10 mouse cellular contexts compared by ENCODE assay signal in the genomic region with DNA sequence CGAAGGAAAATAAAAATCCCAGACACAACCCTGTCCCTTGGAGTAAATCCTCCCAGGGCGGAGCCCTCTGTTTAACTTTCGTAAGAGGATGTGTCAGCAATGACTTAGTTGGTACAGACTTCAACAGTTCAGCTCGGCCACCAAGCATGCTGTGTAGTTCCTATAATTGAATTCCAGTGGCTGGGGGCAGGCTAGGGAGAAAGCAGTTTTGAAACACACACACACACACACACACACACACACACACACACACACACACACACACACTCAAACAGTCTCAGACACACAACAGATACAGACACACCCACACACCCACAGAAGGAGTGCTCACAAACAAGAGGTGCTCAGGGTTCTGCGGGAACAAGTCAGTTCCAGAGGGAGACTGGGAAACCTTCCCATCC. TPM values are rescaled to one million over a fixed set of nuclear protein-coding genes. Genes with fewer than 3 reads are reported as not detected.
A peak's percentile ranks its signal among the peaks of the same experiment; 100 is the strongest.
DNase-seq lines count a peak whose midpoint lies in the region; ATAC-seq and TF ChIP-seq lines count a peak whose summit lies in the region.
"Had no signal": no experiment of that assay in that cellular context is flagged by ENCODE, and none has a peak within 500 bp of the region (broad histone marks: within the 10 kb centered on the region; RNA-seq: fewer than 3 reads in every experiment).

No protein-coding gene starts in this region.

- no peak for TF ChIP-seq POLR2A in bone marrow, adult 2 months (IDR thresholded peaks at IDR 0.05; ENCODE audit: borderline replicate concordance, control insufficient read depth, low read depth, low read length)

- no peak for ATAC-seq in liver, embryonic 12.5 days
- no peak for ATAC-seq in forebrain, embryonic 12.5 days (ENCODE audit: low FRiP score)

- DNase-seq in heart, adult 18-20 months, result peak; percentile 56 to 73
- DNase-seq in heart, embryonic 10.5 days (ENCODE audit: low spot score), result no peak
- peak; percentile 37 to 64 for DNase-seq in monocyte, adult 2 months (ENCODE audit: low read depth in 1 of 2, low spot score in 2 of 2)
- no peak for DNase-seq in right cerebral cortex, postnatal 10 days (ENCODE audit: low spot score in 2 of 2)
- no peak for DNase-seq in c-Kit-positive CD71-positive TER-119-positive erythroid progenitor cells, embryonic 14.5 days (ENCODE audit: low spot score)
- DNase-seq: spleen, adult 18-20 months had no signal

- no peak overlapping the region for H3K27ac ChIP-seq in heart, embryonic 10.5 days
- H3K27ac ChIP-seq in bone marrow, adult 2 months (ENCODE audit: control insufficient read depth, insufficient read depth, low read depth, low read length, poor library complexity), result peak overlapping the region; percentile 65
- peak overlapping the region; percentile 45; the same call in 1 of the 2 replicates for H3K27ac ChIP-seq in liver, embryonic 12.5 days
- H3K27ac ChIP-seq in forebrain, embryonic 12.5 days, result no peak overlapping the region

- no peaks in the 10 kb centered on the region for H3K27me3 ChIP-seq in heart, embryonic 10.5 days (ENCODE audit: insufficient read depth, poor library complexity, severe bottlenecking)
- no peaks in the 10 kb centered on the region for H3K27me3 ChIP-seq in liver, embryonic 12.5 days (replicated peaks)
- H3K27me3 ChIP-seq in forebrain, embryonic 12.5 days, result no peaks in the 10 kb centered on the region

- 78% methylated on average over 5 of the region's 5 CpGs for WGBS in heart, embryonic 10.5 days
- WGBS in bone marrow, adult 2 months, result 39% methylated on average over 5 of the region's 5 CpGs
- 60% methylated on average over 5 of the region's 5 CpGs for WGBS in liver, embryonic 12.5 days (ENCODE audit: insufficient replicate concordance)
- 83% methylated on average over 5 of the region's 5 CpGs for WGBS in forebrain, embryonic 12.5 days

- TF ChIP-seq CTCF in bone marrow, adult 2 months (IDR thresholded peaks at IDR 0.05; ENCODE audit: control insufficient read depth, insufficient read depth, low read length), result no peak

- no peak overlapping the region for H3K4me3 ChIP-seq in heart, embryonic 10.5 days
- no peak overlapping the region for H3K4me3 ChIP-seq in bone marrow, adult 2 months (replicated peaks; ENCODE audit: control insufficient read depth, low read depth, low read length)
- no peak overlapping the region for H3K4me3 ChIP-seq in liver, embryonic 12.5 days
- H3K4me3 ChIP-seq in forebrain, embryonic 12.5 days (replicated peaks), result no peak overlapping the region
- H3K4me3 ChIP-seq: erythroblast, embryonic 14.5 days had no signal

- peaks cover 9% of the 10 kb centered on the region for H3K4me1 ChIP-seq in heart, embryonic 10.5 days
- peaks cover 7% of the 10 kb centered on the region for H3K4me1 ChIP-seq in bone marrow, adult 2 months (ENCODE audit: control insufficient read depth, insufficient read depth, low read length)
- H3K4me1 ChIP-seq in liver, embryonic 12.5 days, result peaks cover 45% of the 10 kb centered on the region
- peaks cover 6% of the 10 kb centered on the region; the same call in 1 of the 2 replicates for H3K4me1 ChIP-seq in forebrain, embryonic 12.5 days

- H3K9me3 ChIP-seq in heart, embryonic 10.5 days, result no peaks in the 10 kb centered on the region
- H3K9me3 ChIP-seq in liver, embryonic 12.5 days (replicated peaks), result no peaks in the 10 kb centered on the region
- no peaks in the 10 kb centered on the region for H3K9me3 ChIP-seq in forebrain, embryonic 12.5 days

- peaks cover 3% of the 10 kb centered on the region; the same call in 1 of the 2 replicates for H3K36me3 ChIP-seq in heart, embryonic 10.5 days
- H3K36me3 ChIP-seq in liver, embryonic 12.5 days, result no peaks in the 10 kb centered on the region
- peaks cover 14% of the 10 kb centered on the region for H3K36me3 ChIP-seq in forebrain, embryonic 12.5 days (replicated peaks)

- H3K9ac ChIP-seq in liver, embryonic 12.5 days, result no peak overlapping the region
- H3K9ac ChIP-seq in forebrain, embryonic 12.5 days, result no peak overlapping the region

- H3K4me2 ChIP-seq in liver, embryonic 12.5 days, result no peak overlapping the region
- H3K4me2 ChIP-seq in forebrain, embryonic 12.5 days, result no peak overlapping the region

RNA-seq across cellular contexts. Expression of gene Pgd, which starts 5.0 kb away (rescaled TPM):
- 10 to 100 TPM; 39.8 to 52.0 TPM for total RNA-seq in heart, adult 18-20 months (2021)
- 116 and 133 TPM in 2 replicates for polyA plus RNA-seq in heart, embryonic 10.5 days (2016; fragmentation: Nextera tagmentation; extraction: Ambion mirVana)
- 68.6 and 170 TPM in 2 replicates for polyA plus RNA-seq in bone marrow, adult 2 months (2011; ENCODE audit: insufficient read depth, insufficient read length, low replicate concordance, missing spikeins)
- polyA plus RNA-seq in liver, embryonic 12.5 days (2016; fragmentation: Nextera tagmentation; extraction: Ambion mirVana), result 88.5 and 91.3 TPM in 2 replicates
- polyA plus RNA-seq in forebrain, embryonic 12.5 days (2016; fragmentation: Nextera tagmentation; extraction: Ambion mirVana), result 110 and 118 TPM in 2 replicates

RNA-seq across cellular contexts. Expression of gene Cenps, which starts 34.2 kb away (rescaled TPM):
- 1 to 10 TPM; 7.2 to 8.6 TPM for total RNA-seq in heart, adult 18-20 months (2021)
- 29.7 and 38.6 TPM in 2 replicates for polyA plus RNA-seq in heart, embryonic 10.5 days (2016; fragmentation: Nextera tagmentation; extraction: Ambion mirVana)
- polyA plus RNA-seq in bone marrow, adult 2 months (2011; ENCODE audit: insufficient read depth, insufficient read length, low replicate concordance, missing spikeins), result 37.7 and 47.8 TPM in 2 replicates
- 23.2 and 25.9 TPM in 2 replicates for polyA plus RNA-seq in liver, embryonic 12.5 days (2016; fragmentation: Nextera tagmentation; extraction: Ambion mirVana)
- 49.7 and 51.1 TPM in 2 replicates for polyA plus RNA-seq in forebrain, embryonic 12.5 days (2016; fragmentation: Nextera tagmentation; extraction: Ambion mirVana)

RNA-seq across cellular contexts. Expression of gene Cort, which starts 45.0 kb away (rescaled TPM):
- total RNA-seq in heart, adult 18-20 months (2021), result not detected
- 0.28 TPM in 1 of 2 replicates, not detected in the other for polyA plus RNA-seq in heart, embryonic 10.5 days (2016; fragmentation: Nextera tagmentation; extraction: Ambion mirVana)
- polyA plus RNA-seq in bone marrow, adult 2 months (2011; ENCODE audit: insufficient read depth, insufficient read length, low replicate concordance, missing spikeins), result 1.5 TPM in 1 of 2 replicates, not detected in the other
- 0.35 TPM in 1 of 2 replicates, not detected in the other for polyA plus RNA-seq in liver, embryonic 12.5 days (2016; fragmentation: Nextera tagmentation; extraction: Ambion mirVana)
- polyA plus RNA-seq in forebrain, embryonic 12.5 days (2016; fragmentation: Nextera tagmentation; extraction: Ambion mirVana), result 0.60 TPM in 1 of 2 replicates, not detected in the other

Comparison
In these comparisons a context has a peak if more than half of its experiments do, and no peak if none do; other contexts are left out.
1. DNase-seq: peak in heart, adult 18-20 months (2 of 2) and monocyte, adult 2 months (2 of 2); none in heart, embryonic 10.5 days (single experiment), right cerebral cortex, postnatal 10 days (0 of 2) and c-Kit-positive CD71-positive TER-119-positive erythroid progenitor cells, embryonic 14.5 days (single experiment).
2. H3K27ac ChIP-seq: peak in bone marrow, adult 2 months (single experiment) and liver, embryonic 12.5 days (single experiment); none in heart, embryonic 10.5 days (single experiment) and forebrain, embryonic 12.5 days (single experiment).